Mouse (Mus musculus) liver, embryonic 14.5 days (tissue): ENCODE data around the gene Fam196b.

ENCODE experiments used
- CTCF ChIP-seq: IDR thresholded peaks from 2 replicates; pipeline ENCODE4 v1.5.1; 2016; ENCODE audit warnings: antibody characterized with exemption, low read depth, control low read depth
- EP300 ChIP-seq: IDR thresholded peaks from 2 replicates; pipeline ENCODE4 v1.6.1; 2016; ENCODE audit warnings: antibody characterized with exemption, low read depth

DNA sequence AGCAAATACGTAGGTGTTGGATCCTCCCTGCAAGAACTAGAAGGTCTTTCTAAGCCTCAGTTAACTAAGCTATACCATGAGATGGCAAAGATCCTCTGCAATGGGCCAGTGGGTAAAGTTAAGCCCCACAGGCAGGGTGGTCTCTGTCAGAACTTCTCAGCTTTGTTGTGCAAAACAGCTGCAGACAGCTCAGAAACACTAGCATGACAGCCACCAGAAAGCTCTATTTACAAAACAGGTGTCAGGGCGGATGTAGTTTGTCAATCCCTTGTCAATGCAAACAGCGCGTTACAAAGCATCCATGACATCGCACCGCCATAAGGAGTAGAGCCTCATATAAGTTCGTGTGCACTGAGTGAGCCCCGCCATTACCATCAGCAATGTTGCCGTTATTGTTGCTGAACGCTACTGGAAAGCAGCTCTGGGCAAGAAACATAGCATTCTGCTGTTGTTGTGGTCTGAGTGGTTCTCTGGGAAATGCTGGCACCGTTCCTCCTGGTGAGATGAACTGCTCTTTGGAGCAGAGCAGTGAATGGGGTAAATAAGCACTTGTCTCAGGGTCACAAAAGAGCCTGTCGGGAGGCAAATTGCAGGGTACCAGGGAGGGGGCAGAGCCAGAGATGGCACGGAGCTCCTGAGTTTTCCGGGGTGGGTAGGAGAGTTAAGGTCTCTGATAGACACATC lies 38.1 kb upstream of the Fam196b start:
- TF ChIP-seq CTCF (no peak), EP300 (no peak)
